Mouse (Mus musculus) kidney, postnatal 0 days (tissue): ENCODE measurements around the gene Amotl2. TPM values are rescaled to one million over a fixed set of nuclear protein-coding genes. Genes with fewer than 3 reads are reported as not detected.

ENCODE experiments used
- ATAC-seq: fragments of 200-750 bp; cut with Nextera tagmentation; replicated peaks from 2 replicates; pipeline ENCODE4 v1.8.0; 2017; ENCODE audit warnings: low read depth, moderate number of reproducible peaks, moderate TSS enrichment, moderate library complexity; ENCODE audit not compliant: low FRiP score
- DNase-seq: peaks from one replicate; pipeline ENCODE4 v3.0.0-alpha.2; 2016; ENCODE audit warnings: low spot score
- H3K27ac ChIP-seq: fragments of 300-500 bp; sonication (generic); 2 replicates; pipeline ENCODE4 v1.5.1; 2014; ENCODE audit warnings: mild to moderate bottlenecking
- H3K27me3 ChIP-seq: fragments of 300-500 bp; sonication (generic); 2 replicates; pipeline ENCODE4 v1.6.1; 2014; ENCODE audit warnings: low read length, mixed read lengths; ENCODE audit not compliant: insufficient read depth
- H3K36me3 ChIP-seq: fragments of 300-500 bp; sonication (generic); 2 replicates; pipeline ENCODE4 v1.6.1; 2014; ENCODE audit warnings: low read length, mixed read lengths; ENCODE audit not compliant: insufficient read depth
- H3K4me1 ChIP-seq: fragments of 300-500 bp; sonication (generic); replicated peaks from 2 replicates; pipeline ENCODE4 v1.6.1; 2014; ENCODE audit warnings: antibody characterized with exemption, low read length, mixed read lengths; ENCODE audit not compliant: insufficient read depth
- H3K4me2 ChIP-seq: fragments of 300-500 bp; sonication (generic); 2 replicates; pipeline ENCODE4 v1.6.1; 2014; ENCODE audit warnings: mild to moderate bottlenecking, low read length, moderate library complexity, mixed read lengths
- H3K4me3 ChIP-seq: fragments of 300-500 bp; sonication (generic); replicated peaks from 2 replicates; pipeline ENCODE4 v1.5.1; 2014; ENCODE audit warnings: low read depth, low read length
- H3K9ac ChIP-seq: fragments of 300-500 bp; sonication (generic); 2 replicates; pipeline ENCODE4 v1.6.1; 2014; ENCODE audit warnings: low read depth, low read length
- H3K9me3 ChIP-seq: fragments of 300-500 bp; sonication (generic); replicated peaks from 2 replicates; pipeline ENCODE4 v1.6.1; 2016; ENCODE audit warnings: low read length, inconsistent platforms, mixed read lengths
- CTCF ChIP-seq: IDR thresholded peaks from 2 replicates; pipeline ENCODE4 v1.5.1; 2016; ENCODE audit warnings: antibody characterized with exemption, low read depth, mild to moderate bottlenecking, moderate library complexity
- WGBS: fragments of 180-500 bp; shearing (Covaris S2); extraction: QIAGEN DNeasy Blood & Tissue Kit; methylation state at CpG from one replicate; pipeline ENCODE4 v1.1.7; 2014; 5-methylcytosine and 5-hydroxymethylcytosine counted together
- polyA plus RNA-seq: library from polyadenylated mRNA; unstranded; fragments of >200 nt; fragmentation: Nextera tagmentation; extraction: Ambion mirVana; gene quantifications from 2 replicates; pipeline ENCODE4 v1.2.1, GENCODE M21; 2015

Amotl2 gene
- polyA plus RNA-seq, 1 experiment from 2014 or later = 44.3 TPM

GRCm38 (mm10) chr9:102689406-102689939 is 27.0 kb upstream of the Amotl2 start:
- Histone ChIP-seq H3K9ac (peak overlapping the region; percentile 60), H3K36me3 (no peaks in the 10 kb centered on the region), H3K9me3 (no peaks in the 10 kb centered on the region), H3K4me2 (peak overlapping the region; percentile 100), H3K4me3 (peak overlapping the region; percentile 55), H3K27me3 (no peaks in the 10 kb centered on the region), H3K4me1 (0 out of 2 replicates have a peak, but pooled peaks cover 3% of the 10 kb centered on the region), H3K27ac (no peak overlapping the region)
- 4% methylated on average over 13 of the region's 13 CpGs for WGBS
- no peak for DNase-seq
- no peak for TF ChIP-seq CTCF
- 0 out of 2 replicates have a peak, but pooled peaks have one; percentile 16 for ATAC-seq

GRCm38 (mm10) chr9:102689940-102690642 is 26.4 kb upstream of the Amotl2 start:
- peak overlapping the region; percentile 60 for H3K9ac ChIP-seq
- no peaks in the 10 kb centered on the region for H3K9me3 ChIP-seq
- peak overlapping the region; percentile 100 for H3K4me2 ChIP-seq
- no peak overlapping the region for H3K27ac ChIP-seq
- no peak for TF ChIP-seq CTCF
- peak overlapping the region; percentile 55 for H3K4me3 ChIP-seq
- DNase-seq (no peak), ATAC-seq (peak; percentile 47; the same call in 1 of the 2 replicates)
- H3K36me3 ChIP-seq = no peaks in the 10 kb centered on the region
- 0 out of 2 replicates have a peak, but pooled peaks cover 3% of the 10 kb centered on the region for H3K4me1 ChIP-seq
- no peaks in the 10 kb centered on the region for H3K27me3 ChIP-seq
- under 1% methylated on average over 43 of the region's 44 CpGs for WGBS

- WGBS = 17% methylated on average over 15 of the region's 15 CpGs
- Histone ChIP-seq H3K4me2 (peak overlapping the region; percentile 100), H3K27ac (no peak overlapping the region), H3K9ac (peak overlapping the region; percentile 60), H3K27me3 (no peaks in the 10 kb centered on the region), H3K4me1 (0 out of 2 replicates have a peak, but pooled peaks cover 3% of the 10 kb centered on the region), H3K9me3 (no peaks in the 10 kb centered on the region), H3K36me3 (no peaks in the 10 kb centered on the region), H3K4me3 (peak overlapping the region; percentile 55)
- no peak for ATAC-seq
- no peak for TF ChIP-seq CTCF
- DNase-seq = no peak
Measured at GRCm38 (mm10) chr9:102690891-102691290, 25.6 kb upstream of the Amotl2 start.

GRCm38 (mm10) chr9:102692564-102693475 is 23.7 kb upstream of the Amotl2 start:
- H3K27me3 ChIP-seq = no peaks in the 10 kb centered on the region
- DNase-seq = peak; percentile 35
- no peak overlapping the region for H3K27ac ChIP-seq
- 0 out of 2 replicates have a peak, but pooled peaks cover 3% of the 10 kb centered on the region for H3K4me1 ChIP-seq
- no peak overlapping the region for H3K4me3 ChIP-seq
- no peak overlapping the region for H3K4me2 ChIP-seq
- ATAC-seq = no peak
- TF ChIP-seq CTCF = no peak
- 48% methylated on average over 9 of the region's 9 CpGs for WGBS
- H3K9me3 ChIP-seq = no peaks in the 10 kb centered on the region
- H3K9ac ChIP-seq = no peak overlapping the region
- H3K36me3 ChIP-seq = no peaks in the 10 kb centered on the region

GRCm38 (mm10) chr9:102701042-102701441 is 15.4 kb upstream of the Amotl2 start:
- 91% methylated on average over 6 of the region's 6 CpGs for WGBS
- no peak overlapping the region for H3K4me2 ChIP-seq
- ATAC-seq (no peak), DNase-seq (no peak)
- no peaks in the 10 kb centered on the region for H3K4me1 ChIP-seq
- no peak for TF ChIP-seq CTCF
- no peak overlapping the region for H3K4me3 ChIP-seq
- H3K9ac ChIP-seq = no peak overlapping the region
- no peaks in the 10 kb centered on the region for H3K36me3 ChIP-seq
- no peaks in the 10 kb centered on the region for H3K9me3 ChIP-seq
- H3K27me3 ChIP-seq = no peaks in the 10 kb centered on the region
- no peak overlapping the region for H3K27ac ChIP-seq
